Mouse (Mus musculus): ENCODE results near the gene Lcat. TPM values are rescaled to one million over a fixed set of nuclear protein-coding genes. Genes with fewer than 3 reads are reported as not detected.

Lcat gene
- total and polyA plus RNA-seq, 3 experiments: 1.1 to 2.5 TPM; not detected in 1

GRCm38 (mm10) chr8:105942542-105942941 lies 640 bp downstream of the Lcat start:
- Histone ChIP-seq H3K27ac (ENCODE audit: control insufficient read depth, low read depth, low read length) (no peak overlapping the region), H3K9me3 (replicated peaks; ENCODE audit: insufficient read depth, low read length) (no peaks in the 10 kb centered on the region), H3K27me3 (ENCODE audit: control insufficient read depth in 1 of 2, insufficient read depth in 2 of 2, low read length in 2 of 2) (no peaks in the 10 kb centered on the region), H3K79me2 (ENCODE audit: control insufficient read depth, insufficient read depth, low read length, poor library complexity) (peaks cover 4% of the 10 kb centered on the region; the same call in 1 of the 2 replicates), H3K4me3 (ENCODE audit: control insufficient read depth in 1 of 2, insufficient read depth in 1 of 2, low read depth in 2 of 2, low read length in 2 of 2) (no peak overlapping the region), H3K36me3 (ENCODE audit: control insufficient read depth in 1 of 2, insufficient read depth in 2 of 2, low read length in 2 of 2) (peaks cover 0 to 6% of the 10 kb centered on the region in 2 experiments; a peak in 2 of 4 replicates), H3K9ac (ENCODE audit: control insufficient read depth, low read depth, low read length, poor library complexity, severe bottlenecking) (no peak overlapping the region), H3K4me1 (ENCODE audit: control insufficient read depth in 1 of 2, insufficient read depth in 2 of 2, low read length in 2 of 2) (no peaks in the 10 kb centered on the region)
- DNase-seq (ENCODE audit: low read depth, low spot score): no peak
- no peak for TF ChIP-seq MEF2A (IDR thresholded peaks at IDR 0.05; ENCODE audit: extremely low read depth, insufficient replicate concordance, low read depth, low read length, poor library complexity, severe bottlenecking)
- TF ChIP-seq JUND (IDR thresholded peaks at IDR 0.05; ENCODE audit: low read depth, low read length): no peak
- no peak for TF ChIP-seq SMC3 (IDR thresholded peaks at IDR 0.05; ENCODE audit: low read depth, low read length)
- TF ChIP-seq ELF1 (IDR thresholded peaks at IDR 0.05; ENCODE audit: low read depth, low read length): no peak
- no peak for TF ChIP-seq RAD21 (IDR thresholded peaks at IDR 0.05; ENCODE audit: low read depth, low read length)
- no peak for TF ChIP-seq MAZ (IDR thresholded peaks at IDR 0.05; ENCODE audit: low read depth, low read length)
- TF ChIP-seq POLR2AphosphoS5 (IDR thresholded peaks at IDR 0.05; ENCODE audit: borderline replicate concordance, low read depth, low read length): no peak
- TF ChIP-seq CTCF (IDR thresholded peaks at IDR 0.05 in 2 of 3, conservative IDR thresholded peaks at IDR 0.05 in 1 of 3; ENCODE audit: control insufficient read depth in 1 of 3, insufficient read depth in 1 of 3, low read depth in 2 of 3, low read length in 3 of 3, poor library complexity in 1 of 3, severe bottlenecking in 1 of 3): no peak
- TF ChIP-seq SIN3A (IDR thresholded peaks at IDR 0.05; ENCODE audit: low read length): no peak
- no peak for TF ChIP-seq UBTF (IDR thresholded peaks at IDR 0.05; ENCODE audit: borderline replicate concordance, insufficient read depth, low read depth, low read length)
- no peak for TF ChIP-seq POLR2A (IDR thresholded peaks at IDR 0.05; ENCODE audit: control insufficient read depth in 1 of 2, insufficient read depth in 1 of 2, low read depth in 1 of 2, low read length in 2 of 2, poor library complexity in 1 of 2)

- Histone ChIP-seq H3K9ac (ENCODE audit: control insufficient read depth, low read depth, low read length, poor library complexity, severe bottlenecking) (no peak overlapping the region), H3K79me2 (ENCODE audit: control insufficient read depth, insufficient read depth, low read length, poor library complexity) (peaks cover 6% of the 10 kb centered on the region; the same call in 1 of the 2 replicates), H3K36me3 (ENCODE audit: control insufficient read depth in 1 of 2, insufficient read depth in 2 of 2, low read length in 2 of 2) (peaks cover 0 to 6% of the 10 kb centered on the region in 2 experiments; a peak in 2 of 4 replicates), H3K27ac (ENCODE audit: control insufficient read depth, low read depth, low read length) (no peak overlapping the region), H3K4me3 (ENCODE audit: control insufficient read depth in 1 of 2, insufficient read depth in 1 of 2, low read depth in 2 of 2, low read length in 2 of 2) (no peak overlapping the region), H3K4me1 (ENCODE audit: control insufficient read depth in 1 of 2, insufficient read depth in 2 of 2, low read length in 2 of 2) (no peaks in the 10 kb centered on the region), H3K9me3 (replicated peaks; ENCODE audit: insufficient read depth, low read length) (no peaks in the 10 kb centered on the region), H3K27me3 (ENCODE audit: control insufficient read depth in 1 of 2, insufficient read depth in 2 of 2, low read length in 2 of 2) (no peaks in the 10 kb centered on the region)
- DNase-seq (ENCODE audit: low read depth, low spot score): no peak
- no peak for TF ChIP-seq POLR2AphosphoS2 (IDR thresholded peaks at IDR 0.05; ENCODE audit: low read length)
- TF ChIP-seq GABPA (IDR thresholded peaks at IDR 0.05; ENCODE audit: low read depth, low read length): no peak
- TF ChIP-seq USF1 (IDR thresholded peaks at IDR 0.05; ENCODE audit: low read depth, low read length): no peak
- TF ChIP-seq GATA1 (IDR thresholded peaks at IDR 0.05; ENCODE audit: low read depth, low read length): no peak
- no peak for TF ChIP-seq BHLHE40 (IDR thresholded peaks at IDR 0.05; ENCODE audit: borderline replicate concordance, low read depth, low read length)
- TF ChIP-seq USF2 (IDR thresholded peaks at IDR 0.05; ENCODE audit: borderline replicate concordance in 1 of 2, insufficient read depth in 1 of 2, low read depth in 1 of 2, low read length in 2 of 2): no peak
- no peak for TF ChIP-seq CHD2 (IDR thresholded peaks at IDR 0.05; ENCODE audit: low read length)
- no peak for TF ChIP-seq CTCF (IDR thresholded peaks at IDR 0.05 in 2 of 3, conservative IDR thresholded peaks at IDR 0.05 in 1 of 3; ENCODE audit: control insufficient read depth in 1 of 3, insufficient read depth in 1 of 3, low read depth in 2 of 3, low read length in 3 of 3, poor library complexity in 1 of 3, severe bottlenecking in 1 of 3)
- no peak for TF ChIP-seq CHD1 (IDR thresholded peaks at IDR 0.05; ENCODE audit: low read depth, low read length)
- TF ChIP-seq ELF1 (IDR thresholded peaks at IDR 0.05; ENCODE audit: low read depth, low read length): no peak
- no peak for TF ChIP-seq NRF1 (IDR thresholded peaks at IDR 0.05; ENCODE audit: insufficient read depth, low read depth, low read length, poor library complexity, severe bottlenecking)
- no peak for TF ChIP-seq POLR2AphosphoS5 (IDR thresholded peaks at IDR 0.05; ENCODE audit: borderline replicate concordance, low read depth, low read length)
- no peak for TF ChIP-seq MAX (IDR thresholded peaks at IDR 0.05; ENCODE audit: low read length)
- TF ChIP-seq TCF12 (IDR thresholded peaks at IDR 0.05; ENCODE audit: low read depth, low read length): no peak
- no peak for TF ChIP-seq ZKSCAN1 (IDR thresholded peaks at IDR 0.05; ENCODE audit: low read depth, low read length)
- no peak for TF ChIP-seq SMC3 (IDR thresholded peaks at IDR 0.05; ENCODE audit: low read depth, low read length)
- no peak for TF ChIP-seq POLR2A (IDR thresholded peaks at IDR 0.05; ENCODE audit: control insufficient read depth in 1 of 2, insufficient read depth in 1 of 2, low read depth in 1 of 2, low read length in 2 of 2, poor library complexity in 1 of 2)
These were observed 1.2 kb downstream of the Lcat start for GRCm38 (mm10) chr8:105942026-105942425.
